Mouse (Mus musculus) lung, adult 2 months (tissue): Measurements from ENCODE around the gene S100a13.

Experiments
- CTCF ChIP-seq: fragments of 200-500 bp; IDR thresholded peaks from 2 replicates; pipeline ENCODE4 v1.5.1; 2011; ENCODE audit warnings: mild to moderate bottlenecking, low read length, control low read depth; ENCODE audit not compliant: insufficient read depth
- POLR2A ChIP-seq: fragments of 200-500 bp; IDR thresholded peaks from 2 replicates; pipeline ENCODE4 v1.6.1; 2011; ENCODE audit warnings: low read depth, mild to moderate bottlenecking, control low read depth, low read length, borderline replicate concordance; ENCODE audit errors: extremely low read depth

DNA sequence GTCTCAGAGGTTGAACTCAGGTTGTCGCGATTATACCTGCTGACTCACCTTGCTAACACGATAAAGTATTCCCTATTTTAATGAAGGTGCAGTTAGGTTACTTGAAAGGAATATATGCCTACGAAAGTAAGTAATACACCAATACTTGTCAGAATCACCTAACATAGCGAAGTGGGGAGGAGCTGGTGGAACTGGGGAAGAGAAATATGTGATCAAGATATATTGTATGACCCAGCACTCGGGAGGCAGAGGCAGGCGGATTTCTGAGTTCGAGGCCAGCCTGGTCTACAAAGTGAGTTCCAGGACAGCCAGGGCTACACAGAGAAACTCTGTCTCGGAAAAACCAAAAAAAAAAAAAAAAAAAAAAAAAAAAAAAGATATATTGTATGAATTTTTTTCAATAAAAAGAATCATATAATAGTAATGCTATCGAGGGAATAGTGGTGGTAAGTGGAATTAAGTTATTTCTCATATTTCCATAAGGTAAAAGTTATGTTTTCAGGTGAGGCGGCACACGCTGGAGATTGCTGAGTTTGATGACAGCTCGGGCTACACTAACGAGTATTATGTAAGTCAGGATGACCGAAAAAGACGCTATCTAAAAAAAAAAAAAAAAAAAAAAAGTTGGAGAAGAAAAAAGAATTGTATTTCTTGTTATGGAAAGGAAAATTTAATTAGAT lies 38.9 kb upstream of the S100a13 start:
- TF ChIP-seq POLR2A (no peak), CTCF (no peak)
